Mouse (Mus musculus): ENCODE results near the gene Zfp663.

DNA sequence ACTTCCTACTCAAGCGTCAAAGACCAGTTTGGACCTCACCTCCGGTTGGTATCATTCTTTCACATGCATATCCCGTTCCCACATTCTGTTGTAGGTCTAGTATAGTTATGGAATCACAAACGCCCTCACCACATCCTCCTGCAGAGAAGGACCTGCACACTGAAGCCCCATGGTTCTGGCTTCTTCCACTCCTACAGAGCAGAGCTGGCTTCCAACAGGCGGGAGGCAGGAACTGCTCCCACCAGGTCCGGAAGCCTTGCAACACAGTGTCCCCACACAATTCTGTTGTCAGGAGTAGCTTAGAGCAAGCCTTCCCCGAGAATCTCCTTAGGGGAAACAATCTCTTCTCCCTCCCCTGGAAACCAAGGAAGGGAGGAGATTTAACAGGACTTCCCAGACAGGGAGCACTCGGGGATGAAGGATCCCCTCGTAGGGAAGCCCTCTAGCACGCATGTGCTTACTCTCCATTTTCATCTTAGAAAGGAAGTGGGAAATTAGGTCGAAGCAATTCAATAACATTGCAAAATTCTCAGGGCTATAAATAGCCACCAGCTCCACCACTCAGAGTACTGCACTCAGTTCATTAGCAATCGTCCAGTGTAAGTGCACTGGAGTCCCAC is 47.9 kb downstream of the Zfp663 start:
- TF ChIP-seq CTCF (IDR thresholded peaks at IDR 0.05; ENCODE audit: borderline replicate concordance, insufficient read depth, low read depth, low read length) (no peak), POLR2A (IDR thresholded peaks at IDR 0.05; ENCODE audit: borderline replicate concordance, insufficient read depth, low read length) (no peak)
